Mouse (Mus musculus) inflammation-experienced regulatory T-cells, adult 6 months (primary cell): ENCODE measurements around the gene Pla2g4e. TPM values are rescaled to one million over a fixed set of nuclear protein-coding genes. Genes with fewer than 3 reads are reported as not detected.

Experiments
- ATAC-seq: one replicate; pipeline ENCODE4 v1.8.0; 2017
- polyA plus RNA-seq, 3 experiments: library from polyadenylated mRNA; unstranded; fragments of 100-300 nt; shearing (Covaris generic); gene quantifications; one replicate each; pipeline ENCODE4 v1.2.1; 2017

Pla2g4e gene
- polyA plus RNA-seq, 3 experiments from 2014 or later: not detected

GRCm38 (mm10) chr2:120153586-120154360, 91.4 kb downstream of the Pla2g4e start:
- ATAC-seq: peak; percentile 6

GRCm38 (mm10) chr2:120150571-120150970, 94.6 kb downstream of the Pla2g4e start:
- ATAC-seq: no peak

GRCm38 (mm10) chr2:120149634-120150033, 95.5 kb downstream of the Pla2g4e start:
- ATAC-seq: no peak

GRCm38 (mm10) chr2:120147999-120148398, 97.1 kb downstream of the Pla2g4e start:
- ATAC-seq: no peak

- ATAC-seq: no peak
These were observed 97.8 kb downstream of the Pla2g4e start for GRCm38 (mm10) chr2:120147364-120147763.

GRCm38 (mm10) chr2:120146543-120146942, 98.6 kb downstream of the Pla2g4e start:
- ATAC-seq: no peak

GRCm38 (mm10) chr2:120144390-120144789, 100.7 kb downstream of the Pla2g4e start:
- no peak for ATAC-seq

GRCm38 (mm10) chr2:120142336-120142735, 102.8 kb downstream of the Pla2g4e start:
- no peak for ATAC-seq

GRCm38 (mm10) chr2:120141671-120142070, 103.5 kb downstream of the Pla2g4e start:
- ATAC-seq: no peak

- no peak for ATAC-seq
These were observed 104.8 kb downstream of the Pla2g4e start for GRCm38 (mm10) chr2:120140326-120140725.

GRCm38 (mm10) chr2:120139091-120139490, 106.0 kb downstream of the Pla2g4e start:
- no peak for ATAC-seq

- no peak for ATAC-seq
These were observed 107.9 kb downstream of the Pla2g4e start for GRCm38 (mm10) chr2:120137281-120137680.

- no peak for ATAC-seq
These were observed 110.6 kb downstream of the Pla2g4e start for GRCm38 (mm10) chr2:120134453-120135075.

GRCm38 (mm10) chr2:120131881-120132280, 113.3 kb downstream of the Pla2g4e start:
- no peak for ATAC-seq

GRCm38 (mm10) chr2:120129252-120129908, 115.8 kb downstream of the Pla2g4e start:
- no peak for ATAC-seq

GRCm38 (mm10) chr2:120128611-120129051, 116.5 kb downstream of the Pla2g4e start:
- ATAC-seq: no peak

GRCm38 (mm10) chr2:120128011-120128410, 117.1 kb downstream of the Pla2g4e start:
- no peak for ATAC-seq

GRCm38 (mm10) chr2:120126901-120127300, 118.2 kb downstream of the Pla2g4e start:
- no peak for ATAC-seq

- no peak for ATAC-seq
These were observed 118.7 kb downstream of the Pla2g4e start for GRCm38 (mm10) chr2:120126408-120126807.

- no peak for ATAC-seq
These were observed 119.7 kb downstream of the Pla2g4e start for GRCm38 (mm10) chr2:120125461-120125860.

- no peak for ATAC-seq
These were observed 120.2 kb downstream of the Pla2g4e start for GRCm38 (mm10) chr2:120124946-120125345.

- no peak for ATAC-seq
These were observed 121.0 kb downstream of the Pla2g4e start for GRCm38 (mm10) chr2:120124096-120124495.

GRCm38 (mm10) chr2:120122983-120123382, 122.2 kb downstream of the Pla2g4e start:
- ATAC-seq: no peak

- no peak for ATAC-seq
These were observed 127.8 kb downstream of the Pla2g4e start for GRCm38 (mm10) chr2:120117346-120117745.
